Mouse (Mus musculus) forebrain, embryonic 14.5 days (tissue): ENCODE data around the gene Gm9495. TPM values are rescaled to one million over a fixed set of nuclear protein-coding genes. Genes with fewer than 3 reads are reported as not detected.

Experiments used
- ATAC-seq: fragments of 200-750 bp; cut with Nextera tagmentation; 2 replicates; pipeline ENCODE4 v1.8.0; 2017; ENCODE audit warnings: mild to moderate bottlenecking, moderate library complexity
- DNase-seq: peaks from one replicate; pipeline ENCODE4 v3.0.0-alpha.2; 2015; ENCODE audit warnings: low spot score
- H3K27ac ChIP-seq: fragments of 300-500 bp; sonication (generic); 2 replicates; pipeline ENCODE4 v1.5.1; 2014; ENCODE audit warnings: low read depth, mild to moderate bottlenecking, control low read depth, low read length, moderate library complexity
- H3K27me3 ChIP-seq: fragments of 300-500 bp; sonication (generic); replicated peaks from 2 replicates; pipeline ENCODE4 v1.6.1; 2014; ENCODE audit warnings: low read length, control low read depth, mixed read lengths; ENCODE audit not compliant: control insufficient read depth, insufficient read depth
- H3K36me3 ChIP-seq: fragments of 300-500 bp; sonication (generic); 2 replicates; pipeline ENCODE4 v1.6.1; 2014; ENCODE audit warnings: low read length, control low read depth; ENCODE audit not compliant: control insufficient read depth, insufficient read depth
- H3K4me1 ChIP-seq: fragments of 300-500 bp; sonication (generic); 2 replicates; pipeline ENCODE4 v1.6.1; 2014; ENCODE audit warnings: antibody characterized with exemption, low read length, control low read depth; ENCODE audit not compliant: control insufficient read depth, insufficient read depth
- H3K4me2 ChIP-seq: fragments of 300-500 bp; sonication (generic); 2 replicates; pipeline ENCODE4 v1.6.1; 2014; ENCODE audit warnings: mild to moderate bottlenecking, control low read depth, low read length
- H3K4me3 ChIP-seq: fragments of 300-500 bp; sonication (generic); 2 replicates; pipeline ENCODE4 v1.5.1; 2014; ENCODE audit warnings: low read depth, low read length, control low read depth
- H3K9ac ChIP-seq: fragments of 300-500 bp; sonication (generic); 2 replicates; pipeline ENCODE4 v1.6.1; 2014; ENCODE audit warnings: mild to moderate bottlenecking, low read length, control low read depth, moderate library complexity
- H3K9me3 ChIP-seq: fragments of 300-500 bp; sonication (generic); replicated peaks from 2 replicates; pipeline ENCODE4 v1.6.1; 2016; ENCODE audit warnings: low read length, control low read depth, mixed read lengths; ENCODE audit not compliant: control insufficient read depth
- WGBS: fragments of 180-500 bp; shearing (Covaris S2); extraction: QIAGEN DNeasy Blood & Tissue Kit; methylation state at CpG from one replicate; pipeline ENCODE4 v1.1.7; 2014; 5-methylcytosine and 5-hydroxymethylcytosine counted together
- polyA plus RNA-seq: library from polyadenylated mRNA; unstranded; fragments of >200 nt; fragmentation: Nextera tagmentation; extraction: Ambion mirVana; gene quantifications from 2 replicates; pipeline ENCODE4 v1.2.1, GENCODE M21; 2014

Gene Gm9495
- polyA plus RNA-seq, 1 experiment from 2014 or later: not detected

DNA sequence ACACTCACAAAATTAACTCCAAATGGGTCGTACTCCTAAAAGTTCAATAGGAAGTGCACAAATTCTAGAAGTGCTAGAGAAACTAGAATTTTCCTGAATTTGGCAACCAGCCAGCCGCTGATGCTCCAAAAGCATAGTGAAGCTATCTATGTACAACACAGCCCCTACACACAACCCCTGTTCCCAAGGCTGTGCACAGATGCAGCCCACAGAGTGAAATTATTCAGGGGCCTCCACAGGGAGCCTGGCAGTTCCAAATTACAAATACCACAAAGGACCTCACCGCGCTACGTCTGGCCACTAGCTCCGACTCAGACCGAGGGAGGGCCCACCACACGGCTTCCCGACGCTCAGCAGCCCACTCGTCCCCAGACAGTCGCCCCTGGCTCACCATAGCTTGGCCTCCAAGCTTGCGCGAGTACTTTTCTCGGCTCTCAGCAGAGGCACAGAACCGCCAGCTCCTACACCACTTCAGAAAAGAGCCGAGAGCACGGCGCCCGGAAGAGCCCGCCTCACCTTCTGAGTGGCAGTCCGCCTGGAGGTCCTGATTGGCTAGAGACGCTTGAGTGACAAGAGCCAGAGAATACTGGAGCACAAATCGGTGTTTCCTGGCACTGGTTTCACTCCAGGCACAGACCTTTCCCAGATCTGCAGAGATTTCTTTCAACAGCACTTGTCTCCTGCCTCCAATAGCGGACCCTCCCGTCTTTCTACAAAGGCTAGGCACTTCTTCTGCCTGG is 58.1 kb downstream of the Gm9495 start:
- H3K4me3 ChIP-seq: peak overlapping the region; percentile 72
- 0 out of 2 replicates have a peak, but pooled peaks cover 2% of the 10 kb centered on the region for H3K4me1 ChIP-seq
- DNase-seq (peak; percentile 98), ATAC-seq (peak; percentile 99)
- peaks cover 23% of the 10 kb centered on the region for H3K9me3 ChIP-seq
- H3K27ac ChIP-seq: peak overlapping the region; percentile 97
- H3K9ac ChIP-seq: peak overlapping the region; percentile 88
- H3K4me2 ChIP-seq: peak overlapping the region; percentile 64
- H3K27me3 ChIP-seq: no peaks in the 10 kb centered on the region
- 0 out of 2 replicates have a peak, but pooled peaks cover 2% of the 10 kb centered on the region for H3K36me3 ChIP-seq
- WGBS: 2% methylated on average over 26 of the region's 26 CpGs

DNA sequence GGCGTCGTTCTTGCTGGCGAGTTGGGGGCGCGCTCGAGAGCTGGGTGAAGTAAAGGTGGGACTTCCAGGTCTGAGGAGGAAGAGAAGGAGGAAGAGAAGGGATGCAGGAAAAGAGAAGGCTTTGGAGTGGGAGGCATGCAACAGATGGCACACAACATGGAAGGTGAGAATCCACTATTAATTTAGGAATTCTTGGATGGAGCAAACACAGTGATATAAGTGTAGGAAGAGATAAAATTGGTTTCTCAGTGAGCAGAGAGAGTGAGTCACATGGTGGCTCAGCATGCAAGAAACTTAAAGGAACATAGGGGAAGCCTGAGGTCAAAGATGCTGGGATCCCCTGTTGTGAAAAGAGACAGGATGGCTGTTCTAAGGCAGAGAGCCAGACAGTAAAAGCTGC is 69.0 kb downstream of the Gm9495 start:
- Histone ChIP-seq H3K4me1 (no peaks in the 10 kb centered on the region), H3K4me2 (no peak overlapping the region), H3K36me3 (peaks cover 10% of the 10 kb centered on the region; the same call in 1 of the 2 replicates), H3K9ac (no peak overlapping the region), H3K9me3 (peaks cover 46% of the 10 kb centered on the region), H3K4me3 (no peak overlapping the region), H3K27me3 (no peaks in the 10 kb centered on the region), H3K27ac (no peak overlapping the region)
- DNase-seq (no peak), ATAC-seq (no peak)
- WGBS: over 99% methylated on average over 6 of the region's 6 CpGs

Other genes starting within 250 kb of the Gm9495 start
- gene Zfp930, start 244.5 kb downstream of the Gm9495 start, polyA plus RNA-seq: 17.6 and 19.1 TPM in 2 replicates
- 7.2 and 8.0 TPM in 2 replicates for gene D130040H23Rik, start 182.5 kb downstream of the Gm9495 start, polyA plus RNA-seq
- not detected in 2 replicates for gene Gm7697, start 69.4 kb upstream of the Gm9495 start, polyA plus RNA-seq
- 49.3 and 53.9 TPM in 2 replicates for gene Zfp868, start 172.0 kb upstream of the Gm9495 start, polyA plus RNA-seq
- gene Zfp964, start 200.9 kb upstream of the Gm9495 start, polyA plus RNA-seq: 1.4 and 1.6 TPM in 2 replicates